Mouse (Mus musculus) liver, adult (tissue): ENCODE data around the gene Nlrp10.

Experiments used
- GATA4 ChIP-seq: IDR thresholded peaks from 2 replicates; pipeline ENCODE4 v1.6.1; 2014; ENCODE audit warnings: mild to moderate bottlenecking, low read length; ENCODE audit not compliant: insufficient replicate concordance

Nlrp10 gene

DNA sequence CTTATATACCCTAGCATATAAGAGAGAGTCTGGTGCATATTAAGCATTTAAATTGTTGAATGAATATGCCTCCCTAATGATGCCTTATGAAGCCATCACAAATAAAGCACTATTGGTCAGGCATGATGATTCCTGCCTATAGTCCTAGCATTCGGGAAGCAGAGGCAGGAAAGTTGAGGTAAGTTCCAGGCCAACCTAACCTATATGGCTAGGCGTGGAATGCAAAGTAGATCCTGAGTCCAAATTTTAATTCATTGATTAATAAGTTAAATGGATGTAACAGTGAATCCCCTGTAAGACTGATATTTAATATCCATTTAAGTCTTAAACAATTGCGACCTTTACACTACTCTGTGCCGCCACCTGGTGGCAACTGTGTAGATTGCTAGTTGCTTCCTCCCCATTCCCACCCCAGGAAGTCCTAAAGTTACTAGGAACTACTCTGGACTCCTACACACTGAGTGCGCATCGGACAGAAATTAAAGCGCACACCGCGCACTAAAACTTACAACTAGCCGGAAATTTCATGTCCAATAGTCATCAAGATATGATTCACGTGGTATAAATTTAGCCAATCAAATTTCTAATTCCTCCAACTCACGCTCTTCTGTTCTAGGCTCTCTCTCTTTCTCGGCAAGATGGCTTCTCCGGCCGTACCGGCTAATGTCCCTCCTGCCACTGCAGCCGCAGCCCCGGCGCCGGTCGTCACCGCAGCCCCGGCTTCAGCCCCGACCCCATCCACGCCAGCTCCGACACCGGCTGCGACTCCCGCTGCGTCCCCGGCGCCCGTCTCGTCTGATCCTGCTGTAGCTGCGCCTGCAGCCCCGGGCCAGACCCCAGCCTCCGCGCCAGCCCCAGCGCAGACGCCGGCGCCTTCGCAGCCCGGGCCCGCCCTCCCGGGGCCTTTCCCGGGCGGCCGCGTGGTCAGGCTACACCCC is 4.1 kb upstream of the Nlrp10 start, which contains the start of gene Eif3f:
Eif3f (plus strand) TSS at position 624 of the 938 bp plus-strand sequence.
- no peak; the same call in 1 of the 2 replicates for TF ChIP-seq GATA4

DNA sequence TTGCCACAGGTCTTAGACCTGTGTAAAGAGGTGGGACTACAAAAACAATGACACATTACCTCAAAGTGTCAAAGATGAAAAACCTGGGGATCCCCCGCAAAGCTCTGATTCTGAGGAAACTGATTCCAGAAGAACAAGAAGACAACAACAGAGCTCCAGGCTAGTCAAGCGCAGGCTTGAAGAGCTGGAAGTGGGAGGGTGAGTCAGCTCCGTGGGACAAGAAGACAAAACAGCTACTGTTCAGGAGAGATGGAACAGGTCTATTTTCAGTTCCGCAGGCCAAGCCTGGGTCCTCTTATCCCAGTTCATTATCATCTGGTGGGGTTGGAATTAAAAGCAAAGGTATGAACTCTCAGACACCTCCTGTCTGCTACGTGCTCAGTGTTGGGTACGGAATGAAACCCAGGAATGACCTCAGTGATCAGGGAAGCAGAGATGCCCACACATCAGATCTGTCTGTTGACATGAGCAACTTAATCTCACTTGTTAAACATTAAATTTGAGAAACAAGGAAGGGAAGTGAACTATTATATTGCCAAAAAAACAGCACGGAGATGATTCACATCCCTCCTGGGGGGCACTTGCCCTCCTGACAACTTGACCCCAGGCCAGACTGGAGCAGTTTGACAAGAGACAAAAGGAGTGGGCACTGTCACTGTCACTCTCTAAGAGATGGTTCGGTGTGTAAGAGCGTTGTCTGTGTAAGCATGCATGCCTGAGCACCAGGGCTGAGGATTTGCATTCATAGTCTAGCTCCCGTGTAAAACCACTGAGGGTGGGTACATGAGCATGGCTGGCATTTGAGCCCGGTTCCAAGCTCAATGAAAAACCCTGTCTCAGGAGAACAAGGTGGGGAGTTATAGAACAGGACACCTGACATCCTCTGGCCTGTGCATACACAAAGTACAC is 1.4 kb downstream of the Nlrp10 start:
- TF ChIP-seq GATA4: no peak

DNA sequence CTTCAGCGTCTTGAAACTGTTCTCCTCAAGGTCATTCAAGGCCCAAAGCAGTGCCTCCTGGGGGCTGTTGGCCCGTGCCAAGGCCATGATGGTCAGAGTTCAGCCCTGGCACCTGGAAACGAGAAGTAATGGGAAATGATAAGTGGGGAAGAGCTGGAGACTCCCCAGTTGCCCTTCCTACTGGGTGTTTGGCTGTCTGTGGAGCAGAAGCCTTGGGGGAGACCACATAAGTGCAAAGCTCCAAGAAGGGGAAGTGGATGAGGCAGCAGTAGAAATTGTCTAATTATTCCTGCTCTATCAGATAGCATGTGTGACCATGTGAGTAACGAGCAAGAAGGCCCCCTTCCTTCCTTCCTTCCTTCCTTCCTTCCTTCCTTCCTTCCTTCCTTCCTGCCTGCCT is 2.9 kb downstream of the Nlrp10 start:
- TF ChIP-seq GATA4: no peak

DNA sequence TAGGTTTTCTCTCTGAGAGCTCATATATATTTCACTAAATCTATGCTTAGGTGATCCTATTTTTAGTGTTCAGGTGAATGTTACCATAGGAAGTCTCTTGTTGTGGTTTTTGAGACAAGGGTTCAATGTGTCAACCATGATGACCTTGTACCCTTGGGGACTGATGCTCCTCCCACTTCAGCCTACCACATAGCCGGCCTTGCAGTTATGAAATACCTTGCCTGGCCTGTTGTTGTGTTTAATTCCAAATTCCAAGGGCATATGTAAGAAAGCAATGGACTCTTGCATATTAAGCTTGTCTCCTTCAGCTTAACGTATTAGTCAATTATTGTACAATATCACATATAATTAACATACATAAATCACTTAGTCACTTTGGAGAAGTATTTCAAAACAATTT is 26.0 kb downstream of the Nlrp10 start:
- no peak for TF ChIP-seq GATA4

DNA sequence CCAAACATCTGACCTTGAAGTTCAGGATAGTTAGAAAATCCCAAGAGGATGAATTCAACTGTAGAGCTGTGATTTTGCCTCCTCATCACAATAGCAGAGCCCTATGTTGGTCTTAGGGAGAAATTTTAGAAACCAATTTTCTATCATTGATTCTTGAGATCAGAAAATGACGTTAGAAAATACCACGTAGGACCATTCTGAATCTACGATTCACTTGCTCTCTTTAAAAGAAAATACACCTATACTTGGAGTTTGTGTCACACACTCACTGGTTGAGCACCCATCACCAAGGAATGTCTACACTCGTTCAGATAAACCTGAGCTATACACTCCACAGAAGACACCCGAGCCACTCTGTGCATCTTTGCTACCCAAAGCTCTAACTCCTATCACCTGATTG is 35.7 kb downstream of the Nlrp10 start, which contains the start of gene Olfr519:
Olfr519 (minus strand) TSS at position 101 of the 400 bp plus-strand sequence.
- no peak for TF ChIP-seq GATA4

DNA sequence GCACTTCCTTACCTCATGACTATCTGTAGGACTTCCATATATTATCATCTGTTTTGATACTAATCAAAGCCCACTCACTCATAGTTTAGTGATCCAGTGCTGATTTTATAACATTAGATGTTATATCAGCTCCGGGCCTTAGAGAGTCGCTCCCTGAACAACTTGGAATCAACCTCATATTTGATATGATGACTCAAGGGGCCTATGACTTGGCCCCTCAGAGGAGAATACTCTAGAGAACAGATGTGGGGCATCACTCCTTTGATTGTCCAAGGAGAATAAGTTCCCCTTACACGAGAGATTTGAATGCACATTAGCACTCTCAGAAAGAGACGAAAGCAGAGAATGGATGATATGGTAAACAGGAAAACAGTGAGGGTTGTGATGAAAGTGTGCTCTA is 45.1 kb downstream of the Nlrp10 start, which contains the start of gene Olfr518:
Olfr518 (minus strand) TSS at position 101 of the 400 bp plus-strand sequence.
- no peak for TF ChIP-seq GATA4

DNA sequence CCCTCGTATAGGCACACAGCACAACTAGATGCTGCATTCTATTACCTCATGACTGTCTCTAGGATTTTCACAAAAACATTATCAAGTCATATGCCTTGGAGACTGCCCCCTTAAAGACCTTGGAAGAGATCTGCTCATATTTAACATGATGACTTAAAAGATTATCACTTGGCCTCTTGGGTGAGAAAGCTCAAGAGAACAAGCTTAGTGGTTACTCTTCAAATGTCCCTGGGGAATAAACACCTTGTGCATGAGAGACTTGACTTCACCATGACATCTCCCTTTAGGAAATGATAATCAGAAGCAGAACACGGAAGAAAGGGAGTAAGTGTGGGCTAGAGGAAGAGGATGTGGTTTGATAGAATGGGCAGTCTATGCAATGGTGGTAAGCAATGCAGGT is 57.7 kb downstream of the Nlrp10 start, which contains the start of gene Olfr517:
Olfr517 (minus strand) TSS at position 101 of the 400 bp plus-strand sequence.
- TF ChIP-seq GATA4: no peak
